Mouse (Mus musculus): ENCODE results near the gene Calhm6. TPM values are rescaled to one million over a fixed set of nuclear protein-coding genes. Genes with fewer than 3 reads are reported as not detected.

Gene Calhm6
- polyA plus RNA-seq, 1 experiment from 2014 or later: 2.3 TPM

DNA sequence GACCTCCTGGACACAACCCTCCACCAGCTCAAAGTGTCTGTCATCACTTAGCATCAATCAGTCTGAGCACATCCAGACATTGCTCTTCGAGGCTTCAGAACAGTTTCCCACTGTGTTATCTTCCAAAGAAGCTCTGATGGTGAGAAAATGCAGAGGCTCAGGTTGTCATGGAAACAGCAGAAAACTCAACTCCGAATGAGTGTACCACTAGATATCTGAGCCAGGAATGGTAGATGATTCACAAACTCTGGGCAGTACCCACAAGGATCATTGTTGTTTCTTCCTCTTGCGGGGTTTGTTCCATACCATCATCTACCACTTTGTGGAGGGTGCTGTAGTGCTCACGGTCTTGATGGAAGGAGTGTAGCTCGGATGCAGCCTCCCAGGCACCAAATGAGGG is 35.9 kb downstream of the Calhm6 start:
- WGBS: 61% methylated on average over 5 of the region's 5 CpGs
- no peak for ATAC-seq (ENCODE audit: insufficient number of reproducible peaks, insufficient read depth, low FRiP score, low read depth)

DNA sequence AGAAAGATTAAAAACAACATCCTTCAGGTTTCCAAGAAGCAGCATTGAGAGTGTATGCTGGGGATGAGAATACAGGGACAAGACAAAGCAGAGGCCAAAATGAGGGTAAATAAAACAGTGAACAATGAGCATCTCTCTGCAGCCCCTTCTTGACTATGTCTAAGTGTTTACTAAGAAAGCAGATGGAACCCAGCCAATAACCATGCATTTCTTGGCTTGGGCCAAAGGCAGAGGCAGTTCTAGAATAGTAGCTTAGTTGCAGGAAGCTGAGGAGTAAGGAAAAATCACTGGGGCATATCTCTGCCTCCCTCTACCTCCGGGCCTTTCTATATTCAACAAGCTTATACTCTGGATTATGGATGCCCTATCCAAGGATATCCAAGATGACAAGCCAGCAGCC is 37.3 kb downstream of the Calhm6 start:
- Histone ChIP-seq H3K9me3 (ENCODE audit: control insufficient read depth, low read depth, low read length) (no peaks in the 10 kb centered on the region), H3K4me3 (ENCODE audit: low read depth, low read length) (no peak overlapping the region), H3K36me3 (ENCODE audit: control insufficient read depth, insufficient read depth, low read length) (no peaks in the 10 kb centered on the region), H3K27ac (ENCODE audit: low read length) (no peak overlapping the region), H3K4me2 (replicated peaks; ENCODE audit: low read depth, low read length) (no peak overlapping the region), H3K9ac (replicated peaks; ENCODE audit: low read depth, low read length) (no peak overlapping the region), H3K27me3 (ENCODE audit: control insufficient read depth, insufficient read depth, low read length) (no peaks in the 10 kb centered on the region), H3K4me1 (ENCODE audit: control insufficient read depth, insufficient read depth, low read length) (no peaks in the 10 kb centered on the region)
- WGBS: 90% methylated on average over 1 of the region's 1 CpGs
- ATAC-seq (ENCODE audit: insufficient number of reproducible peaks, insufficient read depth, low FRiP score, low read depth): no peak

More for the DNA sequence above, 35.9 kb downstream of the Calhm6 start:
- Histone ChIP-seq H3K9ac (replicated peaks; ENCODE audit: low read depth, low read length) (no peak overlapping the region), H3K4me2 (replicated peaks; ENCODE audit: low read depth, low read length) (no peak overlapping the region), H3K27ac (ENCODE audit: low read length) (no peak overlapping the region), H3K9me3 (ENCODE audit: control insufficient read depth, low read depth, low read length) (no peaks in the 10 kb centered on the region), H3K27me3 (ENCODE audit: control insufficient read depth, insufficient read depth, low read length) (no peaks in the 10 kb centered on the region), H3K4me1 (ENCODE audit: control insufficient read depth, insufficient read depth, low read length) (no peaks in the 10 kb centered on the region), H3K36me3 (ENCODE audit: control insufficient read depth, insufficient read depth, low read length) (no peaks in the 10 kb centered on the region), H3K4me3 (ENCODE audit: low read depth, low read length) (no peak overlapping the region)

DNA sequence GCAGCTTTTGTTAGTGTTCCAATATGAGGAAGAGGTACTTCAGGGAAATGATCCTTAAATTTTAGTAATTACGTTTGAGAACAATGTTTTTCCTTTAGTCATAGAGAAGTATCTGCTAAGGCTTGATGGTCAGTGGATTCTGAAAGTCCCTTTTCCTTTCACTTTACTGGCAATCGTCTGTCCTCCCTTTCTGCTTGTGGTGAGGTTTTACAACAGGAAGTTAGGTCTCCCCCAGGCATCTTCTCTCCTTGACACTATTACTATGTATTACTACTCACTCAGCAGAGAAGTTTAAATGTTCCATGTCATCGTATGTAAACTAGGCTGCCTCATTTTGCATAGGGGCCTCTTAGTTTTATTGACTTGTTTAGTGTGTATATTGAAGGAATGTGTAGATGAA is 38.3 kb downstream of the Calhm6 start:
- Histone ChIP-seq H3K9me3 (ENCODE audit: control insufficient read depth, low read depth, low read length) (no peaks in the 10 kb centered on the region), H3K27me3 (ENCODE audit: control insufficient read depth, insufficient read depth, low read length) (no peaks in the 10 kb centered on the region), H3K4me2 (replicated peaks; ENCODE audit: low read depth, low read length) (no peak overlapping the region), H3K4me3 (ENCODE audit: low read depth, low read length) (no peak overlapping the region), H3K9ac (replicated peaks; ENCODE audit: low read depth, low read length) (no peak overlapping the region), H3K4me1 (ENCODE audit: control insufficient read depth, insufficient read depth, low read length) (no peaks in the 10 kb centered on the region), H3K27ac (ENCODE audit: low read length) (no peak overlapping the region), H3K36me3 (ENCODE audit: control insufficient read depth, insufficient read depth, low read length) (no peaks in the 10 kb centered on the region)
- 66% methylated on average over 3 of the region's 3 CpGs for WGBS
- ATAC-seq (ENCODE audit: insufficient number of reproducible peaks, insufficient read depth, low FRiP score, low read depth): no peak

DNA sequence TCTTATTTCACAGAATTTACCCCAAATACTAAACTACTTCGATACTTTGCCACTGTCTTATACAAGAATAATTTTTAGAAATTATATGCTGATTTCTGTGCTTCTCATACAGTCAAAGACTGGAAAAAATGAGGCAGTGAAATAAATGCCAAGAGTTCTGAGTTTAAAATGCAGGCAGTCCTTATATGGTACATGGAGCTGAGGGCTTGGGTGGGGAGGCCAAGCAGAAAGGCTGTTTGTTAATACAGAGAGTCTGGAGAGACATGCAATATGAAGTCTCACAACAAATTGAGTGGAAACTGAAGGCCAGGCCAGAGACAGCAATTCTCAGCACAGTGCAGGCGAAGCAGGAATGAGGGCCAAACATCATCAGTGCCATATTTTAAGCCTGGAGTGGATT is 39.3 kb downstream of the Calhm6 start:
- Histone ChIP-seq H3K9me3 (ENCODE audit: control insufficient read depth, low read depth, low read length) (no peaks in the 10 kb centered on the region), H3K4me1 (ENCODE audit: control insufficient read depth, insufficient read depth, low read length) (no peaks in the 10 kb centered on the region), H3K27ac (ENCODE audit: low read length) (no peak overlapping the region), H3K9ac (replicated peaks; ENCODE audit: low read depth, low read length) (no peak overlapping the region), H3K36me3 (ENCODE audit: control insufficient read depth, insufficient read depth, low read length) (no peaks in the 10 kb centered on the region), H3K4me2 (replicated peaks; ENCODE audit: low read depth, low read length) (no peak overlapping the region), H3K27me3 (ENCODE audit: control insufficient read depth, insufficient read depth, low read length) (no peaks in the 10 kb centered on the region), H3K4me3 (ENCODE audit: low read depth, low read length) (no peak overlapping the region)
- no peak for ATAC-seq (ENCODE audit: insufficient number of reproducible peaks, insufficient read depth, low FRiP score, low read depth)
- 83% methylated on average over 2 of the region's 2 CpGs for WGBS

DNA sequence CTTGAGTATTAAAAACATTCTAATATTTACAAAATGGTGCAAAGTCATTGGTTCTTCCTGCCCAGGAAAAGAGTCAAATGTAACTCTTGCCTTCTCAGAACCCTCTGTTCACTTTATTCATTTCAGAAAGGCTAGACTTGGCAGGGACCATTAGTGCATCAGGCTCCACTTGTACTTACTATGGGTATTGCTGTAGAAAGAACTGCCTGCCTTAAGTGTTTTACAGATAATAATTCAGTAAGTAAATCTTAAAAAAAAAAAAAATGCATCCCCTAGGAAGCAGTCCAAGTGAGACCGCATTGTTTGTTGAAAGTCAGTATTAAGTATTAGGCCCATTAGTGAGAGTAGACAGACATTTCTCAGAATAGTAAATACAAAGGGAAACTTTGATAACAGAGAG is 41.3 kb downstream of the Calhm6 start:
- WGBS: 75% methylated on average over 1 of the region's 1 CpGs
- Histone ChIP-seq H3K4me2 (replicated peaks; ENCODE audit: low read depth, low read length) (no peak overlapping the region), H3K4me3 (ENCODE audit: low read depth, low read length) (no peak overlapping the region), H3K4me1 (ENCODE audit: control insufficient read depth, insufficient read depth, low read length) (no peaks in the 10 kb centered on the region), H3K9ac (replicated peaks; ENCODE audit: low read depth, low read length) (no peak overlapping the region), H3K27me3 (ENCODE audit: control insufficient read depth, insufficient read depth, low read length) (no peaks in the 10 kb centered on the region), H3K9me3 (ENCODE audit: control insufficient read depth, low read depth, low read length) (no peaks in the 10 kb centered on the region), H3K27ac (ENCODE audit: low read length) (no peak overlapping the region), H3K36me3 (ENCODE audit: control insufficient read depth, insufficient read depth, low read length) (no peaks in the 10 kb centered on the region)
- ATAC-seq (ENCODE audit: insufficient number of reproducible peaks, insufficient read depth, low FRiP score, low read depth): no peak

Other genes with a start within 250 kb of the Calhm6 start
- gene Rsph4a, start 222.9 kb downstream of the Calhm6 start, polyA plus RNA-seq (2014; fragmentation: Nextera tagmentation; extraction: Ambion mirVana): 0.14 TPM in 1 of 2 replicates, not detected in the other
- gene Zup1, start 176.7 kb downstream of the Calhm6 start, polyA plus RNA-seq (2014; fragmentation: Nextera tagmentation; extraction: Ambion mirVana): 25.9 and 26.5 TPM in 2 replicates
- gene Rwdd1, start 108.4 kb downstream of the Calhm6 start, polyA plus RNA-seq (2014; fragmentation: Nextera tagmentation; extraction: Ambion mirVana): 134 and 137 TPM in 2 replicates
- not detected in 2 replicates for gene Trappc3l, start 90.4 kb downstream of the Calhm6 start, polyA plus RNA-seq (2014; fragmentation: Nextera tagmentation; extraction: Ambion mirVana)
- not detected in 2 replicates for gene Calhm4, start 83.7 kb downstream of the Calhm6 start, polyA plus RNA-seq (2014; fragmentation: Nextera tagmentation; extraction: Ambion mirVana)
- gene Calhm5, start 31.5 kb downstream of the Calhm6 start, polyA plus RNA-seq (2014; fragmentation: Nextera tagmentation; extraction: Ambion mirVana): 0.76 and 0.95 TPM in 2 replicates
- 27.9 and 29.0 TPM in 2 replicates for gene Dse, start 79.7 kb upstream of the Calhm6 start, polyA plus RNA-seq (2014; fragmentation: Nextera tagmentation; extraction: Ambion mirVana)
- gene Tspyl1, start 154.2 kb upstream of the Calhm6 start, polyA plus RNA-seq (2014; fragmentation: Nextera tagmentation; extraction: Ambion mirVana): 55.0 and 56.3 TPM in 2 replicates
- 9.8 and 10.7 TPM in 2 replicates for gene Tspyl4, start 169.5 kb upstream of the Calhm6 start, polyA plus RNA-seq (2014; fragmentation: Nextera tagmentation; extraction: Ambion mirVana)